Mouse (Mus musculus) stomach, postnatal 0 days (tissue): ENCODE data around the gene Gm9945.

Experiments used
- CTCF ChIP-seq: IDR thresholded peaks from 2 replicates; pipeline ENCODE4 v1.5.1; 2016; ENCODE audit warnings: antibody characterized with exemption, low read depth, mild to moderate bottlenecking, moderate library complexity
- EP300 ChIP-seq: optimal IDR thresholded peaks from 2 replicates; pipeline ENCODE3; 2016; ENCODE audit warnings: antibody characterized with exemption

GRCm38 (mm10) chr11:53524905-53525304 lies 44.9 kb downstream of the Gm9945 start:
- TF ChIP-seq CTCF (peak; percentile 67), EP300 (no peak)
